Mouse (Mus musculus) lung, adult 2 months (tissue): ENCODE results near the gene Ube2i.

Experiments
- CTCF ChIP-seq: fragments of 200-500 bp; IDR thresholded peaks from 2 replicates; pipeline ENCODE4 v1.5.1; 2011; ENCODE audit warnings: mild to moderate bottlenecking, low read length, control low read depth; ENCODE audit not compliant: insufficient read depth
- POLR2A ChIP-seq: fragments of 200-500 bp; IDR thresholded peaks from 2 replicates; pipeline ENCODE4 v1.6.1; 2011; ENCODE audit warnings: low read depth, mild to moderate bottlenecking, control low read depth, low read length, borderline replicate concordance; ENCODE audit errors: extremely low read depth

- TF ChIP-seq POLR2A (no peak), CTCF (no peak)
Measured at GRCm38 (mm10) chr17:25218967-25219366, 55.5 kb downstream of the Ube2i start.
